Mouse (Mus musculus) kidney, adult 2 months (tissue): ENCODE results near the gene Ttc23l.

ENCODE experiments used
- CTCF ChIP-seq: fragments of 200-500 bp; conservative IDR thresholded peaks from 2 replicates; pipeline ENCODE4 v1.5.1; 2011; ENCODE audit warnings: low read depth, mild to moderate bottlenecking, control low read depth, low read length, moderate library complexity, mixed read lengths; ENCODE audit not compliant: insufficient read depth, insufficient read length
- POLR2A ChIP-seq: fragments of 200-500 bp; IDR thresholded peaks from one replicate; pipeline ENCODE4 v1.6.1; 2011; ENCODE audit warnings: low read depth, low read length, control low read depth

DNA sequence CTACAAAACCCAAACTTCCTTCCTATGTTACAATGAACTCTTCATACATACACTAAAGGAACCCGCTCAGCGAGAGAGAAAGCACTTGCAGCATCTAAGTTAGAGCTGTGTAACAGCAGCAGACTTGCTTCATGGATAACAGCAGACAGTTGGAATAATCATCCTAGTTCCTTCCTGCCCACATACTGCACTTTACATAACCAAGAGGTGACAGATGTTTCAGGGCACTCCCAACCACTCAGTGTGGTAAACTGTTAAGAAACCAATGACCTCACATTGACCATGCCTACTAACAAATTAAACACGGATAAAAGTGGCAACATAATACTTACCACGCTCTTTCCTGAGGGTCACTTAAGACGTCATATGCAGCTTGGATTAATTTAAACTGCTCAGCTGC is 94.9 kb downstream of the Ttc23l start:
- TF ChIP-seq POLR2A (no peak), CTCF (no peak)
